Mouse (Mus musculus) ES-E14 (cell line): ENCODE measurements around the gene Mrgprb4. TPM values are rescaled to one million over a fixed set of nuclear protein-coding genes. Genes with fewer than 3 reads are reported as not detected.

Source experiments
- total RNA-seq: library from RNA; depleted of rRNA; stranded (reverse); fragments of 300-350 nt; gene quantifications from 2 replicates; pipeline ENCODE4 v1.2.3, GENCODE M21; 2012; rRNA removed

Gene Mrgprb4
- total RNA-seq, 1 experiment, result not detected

Other genes starting within 250 kb of the Mrgprb4 start
- gene Mrgpra4, start 217.2 kb downstream of the Mrgprb4 start, total RNA-seq, result not detected in 2 replicates
- not detected in 2 replicates for gene Mrgprx1, start 171.7 kb downstream of the Mrgprb4 start, total RNA-seq
- not detected in 2 replicates for gene Mrgprb5, start 30.3 kb downstream of the Mrgprb4 start, total RNA-seq
- gene Mrgprb8, start 189.2 kb upstream of the Mrgprb4 start, total RNA-seq, result not detected in 2 replicates